Mouse (Mus musculus) adrenal gland, postnatal 10 days (tissue): Measurements from ENCODE around the gene Ankrd44. TPM values are rescaled to one million over a fixed set of nuclear protein-coding genes. Genes with fewer than 3 reads are reported as not detected.
A peak's percentile ranks its signal among the peaks of the same experiment; 100 is the strongest.

ENCODE experiments used
- DNase-seq: peaks from one replicate; pipeline ENCODE4 v3.0.0; 2021; ENCODE audit warnings: mixed read lengths
- total RNA-seq, 2 experiments: library from RNA; stranded (reverse); gene quantifications; 2 replicates each; pipeline ENCODE4 v1.2.3; 2021

Ankrd44 gene
- total RNA-seq, 2 experiments from 2014 or later: 25.7 to 32.1 TPM

DNA sequence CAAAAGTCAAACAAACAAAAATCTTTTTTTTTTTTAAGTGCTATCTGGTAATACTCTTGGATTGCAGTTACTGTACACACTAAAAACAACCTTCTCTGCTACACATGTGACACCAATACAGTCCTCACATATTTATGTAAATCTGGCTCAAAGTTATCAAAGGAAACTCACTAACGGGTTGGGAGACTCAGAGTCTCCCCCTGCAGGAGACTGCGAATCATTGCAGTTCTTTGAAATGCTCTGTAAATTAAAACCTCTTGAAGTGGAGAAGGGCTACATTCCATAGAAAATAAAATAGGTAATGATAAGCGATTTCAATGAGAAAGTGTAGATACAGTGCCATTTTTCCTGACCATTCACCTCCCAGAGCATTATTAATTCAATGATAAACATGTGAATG, 219.6 kb downstream of the Ankrd44 start:
- DNase-seq: no peak

- DNase-seq: no peak
These were observed 222.7 kb downstream of the Ankrd44 start for GRCm38 (mm10) chr1:54703466-54703865.

DNA sequence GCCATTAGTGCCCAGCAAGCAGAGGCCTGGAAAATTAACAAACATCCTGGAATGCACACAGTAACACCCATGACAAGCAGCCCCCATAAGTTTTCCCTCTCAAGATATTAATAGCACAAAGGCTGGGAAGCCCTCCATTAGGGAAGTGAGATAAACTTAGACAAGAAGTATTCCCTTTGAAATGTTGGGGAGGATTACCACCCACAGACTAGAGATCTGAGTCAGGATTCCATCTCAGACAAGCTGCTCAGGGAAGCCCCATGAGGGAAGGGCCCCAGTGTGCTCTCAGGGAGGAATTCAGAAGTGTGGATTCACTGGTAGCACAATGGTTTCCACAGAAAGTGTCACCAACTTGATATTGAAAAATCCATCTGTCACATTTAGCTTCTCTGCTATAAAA, 223.3 kb downstream of the Ankrd44 start:
- no peak for DNase-seq

DNA sequence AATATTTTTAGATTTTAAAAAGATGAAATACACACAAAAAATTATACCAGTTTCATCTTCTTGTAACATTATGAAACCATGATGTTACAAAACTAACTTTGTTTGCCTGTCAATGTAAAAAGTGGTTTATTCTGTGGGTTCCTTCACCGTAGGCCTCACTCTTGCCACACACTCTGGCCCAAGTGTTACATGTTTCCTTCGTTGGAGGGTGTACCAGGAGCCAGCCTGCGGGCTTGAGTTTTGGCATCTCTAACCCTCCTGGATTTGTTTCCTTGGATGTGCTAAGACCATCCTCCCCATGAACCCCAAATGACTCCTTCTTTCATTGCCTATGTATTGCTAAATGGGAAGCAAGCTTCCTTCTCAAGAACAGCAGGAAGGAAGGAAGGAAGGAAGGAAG, 230.8 kb downstream of the Ankrd44 start:
- peak; percentile 27 for DNase-seq

- DNase-seq: no peak
These were observed 234.4 kb downstream of the Ankrd44 start for GRCm38 (mm10) chr1:54691824-54692223.

- no peak for DNase-seq
These were observed 235.8 kb downstream of the Ankrd44 start for GRCm38 (mm10) chr1:54690291-54690965.

- DNase-seq: no peak
These were observed 237.7 kb downstream of the Ankrd44 start for GRCm38 (mm10) chr1:54688441-54688840.

DNA sequence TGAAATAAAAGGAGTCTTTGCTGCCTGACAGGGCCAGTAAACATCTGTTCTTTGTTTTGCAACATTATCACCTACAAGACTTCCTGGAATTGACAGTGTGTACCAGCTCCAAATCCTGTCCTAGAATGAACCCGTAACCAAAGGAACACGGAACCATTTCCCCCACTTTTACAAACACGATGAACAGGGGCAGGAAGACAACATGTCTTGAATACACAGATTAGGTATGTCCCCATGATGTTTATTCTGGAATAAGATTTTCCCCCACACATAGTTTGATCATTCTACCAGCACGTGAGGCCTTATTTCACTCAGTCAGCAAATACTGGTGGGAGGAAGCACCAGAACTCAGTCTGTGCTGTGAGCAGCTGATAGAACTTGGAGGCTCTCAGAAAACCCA, 241.9 kb downstream of the Ankrd44 start:
- DNase-seq: no peak

GRCm38 (mm10) chr1:54679556-54679955, 246.6 kb downstream of the Ankrd44 start:
- no peak for DNase-seq

- DNase-seq: no peak
These were observed 248.2 kb downstream of the Ankrd44 start for GRCm38 (mm10) chr1:54678037-54678436.

DNA sequence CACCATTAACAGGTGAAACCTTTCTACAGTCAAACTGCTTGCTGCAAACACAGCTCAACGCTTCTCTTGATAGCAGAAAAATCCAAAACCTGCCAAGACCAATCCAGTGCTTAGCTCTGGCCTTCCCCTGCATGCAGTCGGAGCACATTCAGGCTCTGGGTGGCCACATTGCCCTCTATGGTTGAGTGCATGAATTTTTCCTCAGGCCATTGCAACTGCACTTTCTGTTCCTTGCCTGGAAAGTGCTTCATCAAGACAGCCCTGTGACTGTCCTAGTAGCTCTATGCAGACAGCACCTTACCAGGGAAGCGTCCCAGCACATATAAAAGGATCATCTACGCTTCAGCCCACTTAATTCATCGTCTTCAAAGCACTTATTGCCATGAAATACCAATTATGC, 250.7 kb downstream of the Ankrd44 start:
- no peak for DNase-seq

DNA sequence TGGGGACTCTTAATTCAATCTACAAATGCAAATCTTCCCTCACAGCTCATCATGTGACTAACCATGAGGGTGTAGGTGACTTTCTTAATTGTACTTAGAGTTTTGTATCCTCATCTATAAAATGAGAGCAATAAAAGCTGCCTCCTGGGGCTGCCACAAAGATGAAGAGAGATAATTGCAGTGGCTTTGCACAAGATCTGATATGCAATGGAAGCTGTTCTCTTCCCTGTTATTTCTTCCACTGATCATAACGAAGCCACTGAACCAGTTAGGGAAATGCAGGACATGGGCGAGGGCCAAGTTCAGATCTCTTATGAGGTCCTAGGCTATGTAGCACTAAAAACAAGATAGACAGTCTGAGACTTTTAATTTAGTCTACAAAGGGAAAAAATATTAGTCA, 258.2 kb downstream of the Ankrd44 start:
- DNase-seq: no peak

DNA sequence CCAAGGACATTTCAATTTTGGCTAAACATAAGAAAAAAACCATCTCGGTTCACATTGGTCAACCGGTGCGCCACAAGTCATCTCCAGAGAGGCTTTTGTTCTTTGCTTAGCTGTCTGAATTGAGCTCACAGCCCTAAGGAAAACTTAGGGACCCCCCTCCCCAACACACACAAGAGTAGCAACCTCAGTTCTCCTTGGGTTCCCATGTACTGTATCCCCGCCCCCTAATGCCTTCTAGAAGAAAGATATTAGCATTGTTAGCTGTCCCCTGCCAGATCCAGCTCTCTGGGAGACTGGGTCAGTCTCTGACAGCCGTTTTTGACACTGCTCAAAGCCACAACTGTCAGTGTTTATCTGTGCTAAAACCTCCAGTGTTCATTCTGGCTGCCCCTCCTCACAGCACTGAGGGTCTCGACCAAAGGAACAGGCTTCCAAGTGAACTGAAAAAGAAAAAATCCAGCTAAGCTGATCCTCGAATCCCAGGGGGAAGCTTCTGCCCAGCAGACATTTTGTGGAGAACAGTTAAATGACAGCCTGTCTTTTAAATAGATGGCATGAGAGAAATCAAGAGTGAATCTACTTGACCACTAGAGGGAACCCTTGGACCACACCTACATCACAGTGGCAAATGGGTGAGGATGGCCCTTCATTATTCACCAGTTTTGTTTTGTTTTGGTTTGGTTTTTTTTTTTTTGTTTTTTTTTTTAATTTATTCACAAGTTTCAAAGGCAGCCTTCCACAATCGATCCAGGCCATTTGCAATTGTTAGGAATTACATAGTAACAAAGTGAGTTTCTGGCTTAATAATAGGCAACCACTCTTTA, 260.4 kb downstream of the Ankrd44 start:
- DNase-seq: peak; percentile 47

DNA sequence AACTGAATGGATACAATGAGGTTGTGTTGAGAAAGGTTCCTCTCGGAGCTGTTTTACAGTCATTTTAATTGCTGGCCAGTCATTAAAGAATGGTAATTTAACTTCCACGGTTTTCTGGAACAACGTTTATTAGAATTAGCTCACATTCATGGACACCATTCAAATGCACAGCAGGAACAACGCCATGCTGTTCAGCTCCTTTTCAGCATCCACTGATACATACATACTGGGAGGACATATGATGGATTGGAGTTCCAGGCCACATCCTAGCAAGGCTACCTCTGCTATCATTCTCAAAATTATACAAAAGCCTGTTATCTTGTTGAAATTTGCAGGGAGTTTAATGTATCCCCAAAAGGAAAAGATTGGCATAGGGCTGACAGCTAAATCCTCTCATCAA, 261.1 kb downstream of the Ankrd44 start:
- DNase-seq: no peak

GRCm38 (mm10) chr1:54660674-54661073, 265.5 kb downstream of the Ankrd44 start:
- DNase-seq: no peak

DNA sequence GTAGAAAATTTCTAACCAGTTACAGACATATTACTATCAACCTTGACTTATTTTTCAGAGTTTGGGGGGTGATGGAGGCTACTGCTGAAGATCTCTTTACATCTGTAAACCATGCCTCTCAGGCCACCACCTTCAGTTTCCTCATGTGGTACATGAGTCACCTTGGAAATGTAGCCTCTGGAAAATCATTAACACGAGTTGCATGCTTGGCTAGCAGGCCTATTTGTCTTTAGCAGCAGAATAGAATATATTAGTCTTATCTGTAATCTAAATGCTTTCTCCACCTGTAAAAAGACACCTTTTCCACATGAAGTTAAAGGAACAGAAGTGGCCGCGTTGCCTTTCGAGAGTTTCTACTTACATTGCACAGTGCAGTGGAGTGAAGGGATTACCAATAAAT, 267.6 kb downstream of the Ankrd44 start:
- DNase-seq: no peak

DNA sequence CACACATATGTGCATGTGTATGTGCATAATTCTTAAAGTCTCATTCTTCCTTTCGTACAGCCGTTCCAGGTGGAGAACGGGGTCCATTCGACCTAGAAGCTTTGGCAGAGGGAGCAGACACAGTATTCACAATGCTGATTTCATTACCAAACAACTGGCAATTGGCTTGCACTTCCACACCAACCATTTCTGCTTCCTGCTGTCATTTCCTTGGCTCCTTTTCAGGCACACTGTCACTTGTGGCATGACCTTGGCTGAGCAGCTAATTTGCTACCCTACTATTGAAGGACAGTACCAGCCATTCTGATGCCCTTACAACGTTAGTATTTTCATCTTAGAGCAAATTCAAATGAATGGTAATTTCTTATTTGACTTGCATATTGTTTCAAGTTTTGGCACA, 277.9 kb downstream of the Ankrd44 start:
- peak; percentile 43 for DNase-seq

GRCm38 (mm10) chr1:54647335-54647745, 278.8 kb downstream of the Ankrd44 start:
- no peak for DNase-seq

DNA sequence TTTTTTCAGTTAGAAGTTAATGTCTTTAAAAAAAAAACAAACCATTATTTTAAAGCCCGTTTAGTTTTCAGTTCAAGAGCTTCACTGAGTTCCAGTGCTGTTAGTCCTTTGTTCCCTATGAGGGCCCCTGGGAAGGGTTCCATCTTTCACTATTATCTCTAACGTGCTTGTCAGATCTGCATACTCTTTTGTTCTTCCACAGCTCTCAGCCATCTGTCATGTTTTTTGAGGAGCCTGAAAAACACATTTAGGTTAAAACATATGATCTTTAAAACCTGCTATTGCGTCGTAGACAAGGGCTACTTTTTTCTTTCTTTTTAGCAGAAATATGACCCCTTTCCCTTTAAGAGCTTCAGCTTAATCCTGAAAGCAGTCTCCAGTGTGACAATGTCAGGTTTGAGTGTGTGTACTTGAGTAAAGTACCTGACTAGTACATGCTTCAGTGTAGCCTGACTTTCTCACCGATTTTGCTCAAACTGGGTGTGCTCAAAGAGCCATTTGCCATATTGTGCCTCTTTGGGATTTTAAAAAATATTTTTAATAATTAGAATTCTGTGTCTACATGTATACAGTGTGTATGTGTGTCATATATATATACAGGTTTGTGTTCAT, 285.9 kb downstream of the Ankrd44 start:
- DNase-seq: no peak

DNA sequence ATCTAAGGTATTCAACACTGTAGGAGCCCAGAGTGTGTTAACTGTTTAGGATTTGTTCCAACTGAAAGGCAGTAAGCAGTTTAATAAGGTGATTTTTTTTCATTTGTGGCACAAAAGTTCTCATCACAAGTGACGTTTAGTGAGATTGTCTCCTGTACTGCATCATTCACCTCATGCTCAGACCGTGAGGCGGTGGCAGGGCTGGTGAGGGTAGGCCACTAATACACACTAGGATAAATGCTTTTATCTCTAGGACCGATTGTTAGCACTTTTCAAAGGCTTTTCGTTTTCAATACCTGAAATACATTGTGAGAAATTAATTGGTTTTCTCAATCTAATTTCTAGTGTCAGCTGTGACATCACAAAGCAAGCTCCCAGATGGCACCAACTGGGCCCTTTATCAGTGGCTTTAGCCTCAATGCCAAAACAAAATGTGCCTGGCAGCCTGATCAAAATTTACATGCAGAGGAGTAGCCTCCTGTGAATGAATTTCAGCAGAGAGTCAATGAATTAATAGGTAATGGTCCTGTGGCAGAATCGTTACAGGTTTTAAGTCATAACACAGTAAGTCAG, 286.6 kb downstream of the Ankrd44 start:
- DNase-seq: no peak

- DNase-seq: no peak
These were observed 287.1 kb downstream of the Ankrd44 start for GRCm38 (mm10) chr1:54639076-54639475.

DNA sequence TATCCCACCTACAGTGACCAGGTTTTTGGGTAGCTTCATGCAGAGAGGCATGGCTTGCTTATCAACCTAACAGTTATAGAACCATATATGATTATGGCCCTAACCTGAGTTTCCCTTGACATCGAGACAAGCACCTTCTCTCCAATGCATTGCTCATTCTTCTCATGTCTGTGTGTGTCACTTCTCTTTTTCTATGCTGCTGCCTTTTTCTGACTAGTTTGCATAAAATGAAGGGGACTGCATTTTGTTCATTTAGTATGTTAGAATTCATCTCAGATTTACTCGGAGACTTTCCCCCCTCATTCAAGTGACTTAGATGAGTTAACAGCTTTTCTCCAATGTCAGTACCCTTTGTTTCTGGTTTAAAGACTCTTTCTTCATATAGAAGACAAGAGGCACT, 288.8 kb downstream of the Ankrd44 start:
- no peak for DNase-seq

DNA sequence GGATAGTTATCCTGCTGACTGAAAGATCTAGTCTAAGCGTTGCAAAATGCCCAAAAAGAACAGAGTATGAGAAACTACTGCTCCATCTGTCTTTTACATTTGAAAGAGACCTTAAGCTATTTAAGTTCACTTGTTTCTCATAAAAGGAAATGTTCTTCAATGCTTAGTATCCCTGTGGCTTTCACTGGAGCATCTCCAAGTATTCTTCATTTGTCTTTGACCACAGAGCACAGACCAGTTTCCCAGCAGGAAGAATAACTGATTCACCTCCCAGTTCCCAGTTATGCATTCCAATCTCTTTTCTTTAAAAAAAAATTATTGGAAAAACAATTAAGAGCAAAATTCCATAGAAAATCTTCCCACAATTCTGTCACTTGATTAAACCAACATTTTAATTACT, 297.1 kb downstream of the Ankrd44 start:
- no peak for DNase-seq
